Mouse (Mus musculus) liver, adult 2 months (tissue): ENCODE data around the gene Slc39a11.

Experiments used
- CTCF ChIP-seq: fragments of 200-500 bp; IDR thresholded peaks from 2 replicates; pipeline ENCODE4 v1.5.1; 2011; ENCODE audit warnings: low read depth, low read length, control low read depth
- POLR2A ChIP-seq: fragments of 200-500 bp; IDR thresholded peaks from 2 replicates; pipeline ENCODE4 v1.6.1; 2011; ENCODE audit warnings: low read length, control low read depth; ENCODE audit not compliant: insufficient read depth; ENCODE audit errors: extremely low read depth

DNA sequence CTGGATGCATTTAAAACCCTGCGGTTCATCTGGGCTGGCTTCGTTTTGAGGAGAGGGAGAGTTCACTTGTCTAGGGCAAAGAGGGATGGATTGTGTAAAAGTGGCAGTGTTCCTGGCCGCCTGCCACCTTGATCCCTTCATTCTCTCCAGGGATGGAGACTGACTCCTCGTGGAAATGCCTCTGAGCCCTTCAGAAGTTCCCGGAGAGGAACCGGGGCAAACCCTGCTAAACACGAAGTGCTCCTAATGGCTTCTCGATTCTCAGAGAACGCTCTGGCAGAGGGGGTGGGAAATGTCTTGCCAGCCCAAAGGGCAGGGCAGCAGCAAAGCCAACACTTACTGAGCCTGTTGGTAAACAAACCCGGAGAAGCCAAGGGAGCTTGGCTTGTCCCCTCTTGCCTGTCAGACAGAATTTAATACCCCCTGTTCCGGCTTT, 366.5 kb downstream of the Slc39a11 start:
- no peak for TF ChIP-seq CTCF
- TF ChIP-seq POLR2A, result no peak
